Mouse (Mus musculus) embryonic fibroblast, embryonic 13.5 days (primary cell): ENCODE data around the gene Tes. TPM values are rescaled to one million over a fixed set of nuclear protein-coding genes. Genes with fewer than 3 reads are reported as not detected.

Experiments used
- H3K27ac ChIP-seq: 2 replicates; pipeline ENCODE4 v1.5.1; 2012; ENCODE audit warnings: low read length, control low read depth, inconsistent platforms; ENCODE audit not compliant: insufficient read depth
- H3K4me1 ChIP-seq: 2 replicates; pipeline ENCODE4 v1.6.1; 2011; ENCODE audit warnings: low read length; ENCODE audit not compliant: control insufficient read depth, insufficient read depth
- H3K4me3 ChIP-seq: 2 replicates; pipeline ENCODE4 v1.5.1; 2011; ENCODE audit warnings: mild to moderate bottlenecking, control low read depth, low read length; ENCODE audit not compliant: insufficient read depth
- CTCF ChIP-seq: IDR thresholded peaks from 2 replicates; pipeline ENCODE4 v1.5.1; 2011; ENCODE audit warnings: mild to moderate bottlenecking, control low read depth, low read length, moderate library complexity, borderline replicate concordance; ENCODE audit not compliant: insufficient read depth
- POLR2A ChIP-seq: IDR thresholded peaks from 2 replicates; pipeline ENCODE4 v1.6.1; 2011; ENCODE audit warnings: low read depth, mild to moderate bottlenecking, control low read depth, low read length, moderate library complexity
- polyA plus RNA-seq: library from polyadenylated mRNA; stranded (reverse); fragments of >200 nt; gene quantifications from 2 replicates; pipeline ENCODE4 v1.2.4, GENCODE M21; 2011; ENCODE audit warnings: low read depth; ENCODE audit not compliant: missing spikeins, insufficient read length

Tes gene
- polyA plus RNA-seq, 1 experiment: 94.4 TPM

- Histone ChIP-seq H3K4me1 (peaks cover 7% of the 10 kb centered on the region), H3K27ac (peak overlapping the region; percentile 99), H3K4me3 (no peak overlapping the region)
- TF ChIP-seq POLR2A (no peak), CTCF (no peak)
Measured at GRCm38 (mm10) chr6:17142577-17143359, 77.8 kb downstream of the Tes start.

- Histone ChIP-seq H3K4me1 (no peaks in the 10 kb centered on the region), H3K27ac (no peak overlapping the region), H3K4me3 (no peak overlapping the region)
- no peak for TF ChIP-seq CTCF
- no peak for TF ChIP-seq POLR2A
Measured at GRCm38 (mm10) chr6:17151071-17151715, 86.2 kb downstream of the Tes start.

GRCm38 (mm10) chr6:17152551-17152950 lies 87.6 kb downstream of the Tes start:
- TF ChIP-seq CTCF: no peak
- no peak for TF ChIP-seq POLR2A
- no peak overlapping the region for H3K27ac ChIP-seq
- H3K4me1 ChIP-seq: no peaks in the 10 kb centered on the region
- H3K4me3 ChIP-seq: no peak overlapping the region

Other genes starting within 250 kb of the Tes start
- gene Tfec, start 166.7 kb upstream of the Tes start, polyA plus RNA-seq: 0.63 TPM in 1 of 2 replicates, not detected in the other
- 45.6 and 74.2 TPM in 2 replicates for gene Cav2, start 216.0 kb downstream of the Tes start, polyA plus RNA-seq
- gene Cav1, start 241.2 kb downstream of the Tes start, polyA plus RNA-seq: 610 and 713 TPM in 2 replicates